ENCODE assay signal across 20 mouse cellular contexts in the genomic region with DNA sequence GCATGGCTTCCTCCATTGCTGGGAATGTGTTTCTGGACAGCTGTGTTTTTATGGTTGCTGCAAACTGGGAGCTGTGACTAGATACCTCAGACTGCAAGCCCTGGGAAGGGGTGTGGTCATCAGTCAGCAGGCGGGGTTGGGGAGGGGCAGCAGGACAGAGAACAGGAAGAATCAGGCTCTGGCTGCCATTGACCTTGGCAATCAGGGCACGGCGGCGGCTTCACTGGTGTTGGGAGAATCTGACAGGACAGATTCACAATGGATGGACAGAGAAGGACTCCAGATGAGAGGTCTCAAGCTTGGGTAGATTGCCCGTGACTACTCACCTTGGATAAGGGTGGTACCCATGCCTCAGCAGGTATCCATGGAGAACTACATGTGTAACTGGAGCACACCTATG.
DNase-seq lines count a peak whose midpoint lies in the region; ATAC-seq and TF ChIP-seq lines count a peak whose summit lies in the region.
"Had no signal": no experiment of that assay in that cellular context is flagged by ENCODE, and none has a peak within 500 bp of the region (broad histone marks: within the 10 kb centered on the region; RNA-seq: fewer than 3 reads in every experiment).

No protein-coding gene starts in this region.

- no peak overlapping the region for H3K9ac ChIP-seq in midbrain, embryonic 16.5 days (ENCODE audit: low read depth, low read length)
- H3K9ac ChIP-seq in ES-E14 (ENCODE audit: insufficient read depth, low read depth, low read length, poor library complexity, severe bottlenecking) = peak overlapping the region; percentile 36; the same call in 1 of the 2 replicates
- H3K9ac ChIP-seq in neural tube, embryonic 15.5 days (replicated peaks) = no peak overlapping the region
- H3K9ac ChIP-seq: forebrain, embryonic 13.5 days; heart, embryonic 13.5 days had no signal

- H3K27ac ChIP-seq in midbrain, embryonic 10.5 days (replicated peaks) = peak overlapping the region; percentile 67
- H3K27ac ChIP-seq in midbrain, embryonic 16.5 days (ENCODE audit: low read length) = no peak overlapping the region
- no peak overlapping the region for H3K27ac ChIP-seq in ES-E14 (ENCODE audit: insufficient read depth, low read depth, low read length, poor library complexity, severe bottlenecking)
- peak overlapping the region; percentile 68 for H3K27ac ChIP-seq in neural tube, embryonic 15.5 days (replicated peaks)
- H3K27ac ChIP-seq: embryonic facial prominence, embryonic 10.5 days; forebrain, embryonic 13.5 days; gastrocnemius, adult 2 months; heart, embryonic 13.5 days; hindbrain, postnatal 0 days had no signal

- in situ Hi-C loops in ES-E14 (cut with MboI; ENCODE audit: low sequenced_read_pairs in 2 of 2, unreplicated experiment in 2 of 2) = no loop called here

- peaks cover 63% of the 10 kb centered on the region for H3K4me1 ChIP-seq in midbrain, embryonic 10.5 days
- H3K4me1 ChIP-seq in midbrain, embryonic 16.5 days (ENCODE audit: control insufficient read depth, insufficient read depth, low read length) = peaks cover 27% of the 10 kb centered on the region
- peaks cover 3 to 19% of the 10 kb centered on the region in 2 experiments; a peak in 3 of 4 replicates for H3K4me1 ChIP-seq in ES-E14 (ENCODE audit: control insufficient read depth in 2 of 2, insufficient read depth in 2 of 2, low read length in 2 of 2, poor library complexity in 1 of 2)
- peaks cover 56% of the 10 kb centered on the region for H3K4me1 ChIP-seq in neural tube, embryonic 15.5 days
- H3K4me1 ChIP-seq: heart, embryonic 13.5 days had no signal

- no peak overlapping the region for H3K4me3 ChIP-seq in midbrain, embryonic 10.5 days
- H3K4me3 ChIP-seq in midbrain, embryonic 16.5 days (ENCODE audit: low read depth, low read length) = no peak overlapping the region
- H3K4me3 ChIP-seq in ES-E14 (ENCODE audit: insufficient read depth in 1 of 2, low read depth in 1 of 2, low read length in 2 of 2, poor library complexity in 1 of 2, severe bottlenecking in 1 of 2) = no peak overlapping the region
- H3K4me3 ChIP-seq in neural tube, embryonic 15.5 days (replicated peaks) = no peak overlapping the region
- H3K4me3 ChIP-seq: embryonic facial prominence, embryonic 10.5 days; forebrain, embryonic 13.5 days; gastrocnemius, adult 2 months; heart, embryonic 13.5 days had no signal

- H3K9me3 ChIP-seq in midbrain, embryonic 10.5 days (replicated peaks) = peaks cover 5% of the 10 kb centered on the region; the same call in 1 of the 2 replicates
- H3K9me3 ChIP-seq in midbrain, embryonic 16.5 days (replicated peaks; ENCODE audit: control insufficient read depth, low read length, poor library complexity, severe bottlenecking) = no peaks in the 10 kb centered on the region
- no peaks in the 10 kb centered on the region for H3K9me3 ChIP-seq in ES-E14 (ENCODE audit: control insufficient read depth, insufficient read depth, low read depth, low read length)
- no peaks in the 10 kb centered on the region for H3K9me3 ChIP-seq in neural tube, embryonic 15.5 days (replicated peaks)
- H3K9me3 ChIP-seq: embryonic facial prominence, embryonic 10.5 days; forebrain, embryonic 13.5 days; heart, embryonic 13.5 days had no signal

- no peak for DNase-seq in midbrain, embryonic 10.5 days (ENCODE audit: low spot score)
- DNase-seq in right cerebral cortex, postnatal 14 days = peak; percentile 15
- DNase-seq in right cerebral cortex, adult 2 months (ENCODE audit: low spot score in 2 of 2) = no peak
- DNase-seq in ES-E14 (ENCODE audit: low read depth, low spot score) (peak; percentile 47), MN1 (ENCODE audit: low spot score) (no peak)
- no peak for DNase-seq in thymus, postnatal 36 days
- DNase-seq: adrenal gland, postnatal 14 days; cerebellum, adult 11-12 months; cerebellum, adult 9-10 months; cerebellum, postnatal 36 days; gastrocnemius, adult 2 months; gastrocnemius, postnatal 25 days; heart, postnatal 36 days had no signal

- 86% methylated on average over 5 of the region's 5 CpGs for whole genome bisulfite sequencing in midbrain, embryonic 10.5 days
- WGBS in midbrain, embryonic 16.5 days = 93% methylated on average over 5 of the region's 5 CpGs
- 88% methylated on average over 5 of the region's 5 CpGs for WGBS in neural tube, embryonic 15.5 days

- H3K4me2 ChIP-seq in midbrain, embryonic 16.5 days (ENCODE audit: low read length) = no peak overlapping the region
- no peak overlapping the region for H3K4me2 ChIP-seq in neural tube, embryonic 15.5 days
- H3K4me2 ChIP-seq: forebrain, embryonic 13.5 days; heart, embryonic 13.5 days had no signal

- no peaks in the 10 kb centered on the region for H3K36me3 ChIP-seq in midbrain, embryonic 10.5 days
- H3K36me3 ChIP-seq in midbrain, embryonic 16.5 days (ENCODE audit: control insufficient read depth, insufficient read depth, low read length) = no peaks in the 10 kb centered on the region
- H3K36me3 ChIP-seq in ES-E14 (ENCODE audit: control insufficient read depth, insufficient read depth, low read length, poor library complexity, severe bottlenecking) = no peaks in the 10 kb centered on the region
- no peaks in the 10 kb centered on the region for H3K36me3 ChIP-seq in neural tube, embryonic 15.5 days
- H3K36me3 ChIP-seq: embryonic facial prominence, embryonic 10.5 days; heart, embryonic 13.5 days had no signal

- peaks cover 29% of the 10 kb centered on the region for H3K27me3 ChIP-seq in midbrain, embryonic 10.5 days (ENCODE audit: low read depth, poor library complexity, severe bottlenecking)
- no peaks in the 10 kb centered on the region; the same call in 1 of the 2 replicates for H3K27me3 ChIP-seq in midbrain, embryonic 16.5 days (ENCODE audit: control insufficient read depth, insufficient read depth, low read depth, low read length)
- no peaks in the 10 kb centered on the region for H3K27me3 ChIP-seq in neural tube, embryonic 15.5 days (replicated peaks)

- ATAC-seq in midbrain, embryonic 16.5 days = no peak
- no peak for ATAC-seq in neural tube, embryonic 15.5 days (ENCODE audit: low FRiP score)
- ATAC-seq: activated CD4-positive, CD25-positive, alpha-beta regulatory T cell, adult 4 months; forebrain, embryonic 13.5 days; hindbrain, postnatal 0 days had no signal

TF ChIP-seq in ES-E14, 5 proteins besides CTCF, POLR2A, EP300 and RAD21:
- TF ChIP-seq CHD2 (IDR thresholded peaks at IDR 0.05; ENCODE audit: low read depth, low read length) = no peak

Comparison
In these comparisons a context has a peak if more than half of its experiments do, and no peak if none do; other contexts are left out.
1. DNase-seq: peak in right cerebral cortex, postnatal 14 days (single experiment) and ES-E14 (single experiment); none in midbrain, embryonic 10.5 days (single experiment), right cerebral cortex, adult 2 months (0 of 2), thymus, postnatal 36 days (0 of 2) and MN1 (single experiment).
2. H3K27ac ChIP-seq: peak in midbrain, embryonic 10.5 days (single experiment) and neural tube, embryonic 15.5 days (single experiment); none in midbrain, embryonic 16.5 days (single experiment) and ES-E14 (single experiment).